Mouse (Mus musculus) testis, postnatal 14 days (tissue): ENCODE results near the gene Dtnbp1.
A peak's percentile ranks its signal among the peaks of the same experiment; 100 is the strongest.

ENCODE experiments used
- DNase-seq: peaks from one replicate; pipeline ENCODE4 v3.0.0; 2021; ENCODE audit warnings: low spot score

The Dtnbp1 gene

DNA sequence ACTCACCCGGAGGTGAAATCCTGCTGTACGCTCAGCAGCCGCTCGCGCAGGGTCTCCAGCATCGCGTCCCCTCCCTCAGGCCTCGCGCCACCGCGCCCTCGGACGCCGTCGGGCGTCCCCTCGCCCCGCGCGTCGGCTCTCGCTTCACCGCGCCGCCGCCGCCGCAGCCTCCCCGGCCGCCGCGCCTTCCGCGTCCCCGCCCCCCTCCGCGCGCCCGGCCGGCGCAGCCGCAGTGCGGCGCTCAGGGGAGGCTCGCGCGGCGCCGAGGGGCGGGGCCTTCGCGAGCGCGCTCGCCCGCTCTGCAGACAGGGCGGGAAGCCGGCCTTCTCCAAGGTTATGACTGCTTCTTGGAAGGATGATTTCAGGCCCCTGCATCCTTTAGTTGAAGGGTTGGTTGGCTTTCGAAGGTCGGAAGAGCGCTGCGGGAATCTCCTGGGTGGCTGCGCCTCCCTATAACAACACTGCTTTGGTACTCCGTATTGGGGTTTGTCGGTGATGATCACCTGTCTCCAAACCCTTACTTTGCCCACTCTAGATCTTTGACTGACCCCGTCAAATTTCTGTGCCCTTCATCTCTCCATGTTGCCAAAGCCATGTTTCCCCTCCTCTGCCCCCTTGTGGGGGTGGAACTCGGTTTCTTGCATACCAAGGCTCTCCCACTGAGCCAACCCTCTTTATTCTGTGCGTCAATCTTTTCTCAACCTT is at the start of gene Dtnbp1:
Dtnbp1 (minus strand) TSS at position 237 of the 705 bp plus-strand sequence.
- DNase-seq: peak; percentile 19

DNA sequence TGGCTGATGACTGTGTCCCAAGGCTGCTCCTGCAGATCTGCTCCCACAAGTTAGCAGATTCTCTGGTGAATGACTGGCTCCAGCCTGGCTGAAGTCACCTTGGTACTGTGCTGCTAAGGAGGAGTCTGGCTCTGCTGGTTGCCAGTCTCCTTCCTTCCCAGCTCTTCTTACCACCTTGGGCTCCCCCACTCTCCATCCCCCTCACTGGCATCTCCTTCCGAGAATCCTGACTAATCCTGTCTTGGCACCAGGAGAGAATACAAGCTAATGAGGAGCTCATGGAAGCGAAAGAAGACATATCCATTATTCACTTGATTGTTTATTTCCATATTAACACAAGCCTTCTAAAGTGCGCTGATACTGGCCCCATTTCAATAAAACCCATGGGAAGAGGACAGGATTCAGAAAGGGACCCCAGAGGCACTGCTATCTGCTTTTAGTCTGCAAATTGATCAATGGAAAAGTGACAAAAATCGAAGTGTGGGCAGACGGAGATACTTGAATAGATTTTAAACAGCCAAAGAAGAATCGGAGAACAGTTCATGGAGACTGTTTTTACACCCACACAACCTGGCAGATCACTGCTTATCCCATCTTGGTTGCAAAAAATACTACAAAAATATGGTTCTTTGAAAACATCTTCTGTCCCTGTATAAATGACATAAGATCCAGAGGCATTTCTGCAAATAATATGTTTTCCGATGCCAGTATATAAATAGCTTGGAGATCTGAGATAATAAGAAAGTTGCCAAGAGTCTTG is 47.5 kb upstream of the Dtnbp1 start:
- no peak for DNase-seq

DNA sequence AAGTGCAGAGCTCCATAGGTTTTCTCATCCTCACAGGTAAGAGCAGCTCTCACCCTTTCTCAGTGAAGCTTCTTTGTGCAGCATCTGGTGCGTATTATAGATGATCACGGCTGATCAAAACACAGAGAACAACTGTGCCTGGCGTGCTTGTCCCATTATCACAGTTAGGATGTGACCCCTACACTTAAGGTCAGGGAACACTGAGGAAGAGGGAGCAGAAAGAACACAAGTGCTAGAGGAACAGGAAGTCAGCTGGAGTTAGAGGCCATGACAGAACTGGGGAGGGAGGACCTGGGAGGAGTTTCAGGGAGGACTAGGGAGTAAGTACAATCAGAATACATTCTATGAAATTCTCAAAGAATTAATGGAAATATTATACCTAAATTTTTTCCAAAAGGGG is 41.5 kb upstream of the Dtnbp1 start:
- DNase-seq: no peak

DNA sequence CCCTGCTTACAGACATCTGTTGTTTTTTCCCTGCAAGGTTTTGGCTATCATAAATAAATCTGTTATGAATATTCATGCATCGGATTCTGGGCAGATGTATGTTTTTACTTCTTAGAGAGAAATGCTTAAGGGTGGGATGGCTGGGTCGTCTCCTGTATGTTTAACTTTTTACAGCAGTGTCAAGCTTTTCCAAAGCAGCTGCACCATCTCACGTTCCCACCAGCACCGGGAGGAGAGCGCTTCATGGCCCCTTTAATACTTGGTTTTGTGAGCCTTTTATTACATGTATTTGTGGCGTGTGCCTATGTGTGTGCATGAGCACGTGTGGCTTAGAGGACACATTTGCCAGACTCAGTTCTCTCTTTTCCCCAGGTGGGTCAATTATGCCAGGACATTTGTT is 38.8 kb upstream of the Dtnbp1 start:
- no peak for DNase-seq

DNA sequence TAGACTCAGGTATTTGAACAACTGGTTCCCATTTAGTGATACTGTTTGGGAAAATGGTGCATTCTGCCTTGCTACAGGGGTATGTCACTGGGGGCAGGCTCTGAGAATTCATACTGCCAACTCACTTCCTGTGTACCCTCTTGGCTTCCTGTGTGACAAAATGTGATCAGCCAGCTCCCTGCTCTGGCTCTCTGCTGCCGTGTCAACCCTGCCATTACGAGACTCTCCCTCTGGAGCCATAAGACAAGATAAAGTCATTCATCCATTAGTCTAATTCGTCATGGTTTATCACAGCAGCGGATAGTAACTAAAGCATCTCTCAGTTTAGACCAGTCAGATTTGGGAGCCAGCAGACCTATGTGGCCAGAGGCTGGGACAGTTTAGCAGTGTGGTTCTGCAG is 38.2 kb upstream of the Dtnbp1 start:
- no peak for DNase-seq

DNA sequence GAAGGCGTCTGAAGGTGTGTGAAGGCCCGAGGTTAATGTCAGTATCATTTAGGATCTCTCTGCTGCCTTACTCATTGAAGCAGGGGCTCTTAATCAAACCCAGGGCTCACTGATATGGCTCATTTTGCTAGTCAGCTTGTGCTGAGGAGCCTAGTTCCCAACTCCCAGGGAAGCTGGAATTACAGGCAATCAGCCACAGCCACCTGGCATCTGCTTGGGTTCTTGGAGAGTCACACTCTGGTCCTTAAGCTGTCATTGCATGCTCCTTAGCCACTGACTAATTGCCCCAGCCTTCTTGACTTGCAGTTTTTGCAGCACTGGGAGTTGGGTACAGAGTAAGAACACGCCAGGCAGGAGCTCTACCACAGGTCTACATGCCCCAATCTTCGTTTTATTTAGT is 34.5 kb upstream of the Dtnbp1 start:
- DNase-seq: no peak

DNA sequence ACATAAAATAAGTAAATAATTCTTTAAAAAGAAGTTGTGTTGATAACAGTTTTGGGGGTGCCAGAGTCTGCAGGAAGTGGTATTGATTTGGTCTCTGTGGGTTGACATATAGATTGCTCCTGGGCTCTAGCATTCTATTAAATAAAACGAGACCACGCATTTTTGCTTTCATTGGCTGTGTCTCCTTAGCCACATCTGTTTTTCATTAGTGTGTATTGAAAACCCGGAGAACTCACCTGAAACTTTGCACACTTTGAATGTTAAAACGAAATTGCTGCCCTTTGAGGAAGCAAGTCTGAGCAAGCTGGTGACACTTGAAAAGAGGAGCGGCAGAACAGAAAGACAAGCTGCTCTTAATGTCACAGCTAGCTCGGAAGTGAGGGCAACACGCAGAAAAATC is 32.8 kb upstream of the Dtnbp1 start:
- no peak for DNase-seq

DNA sequence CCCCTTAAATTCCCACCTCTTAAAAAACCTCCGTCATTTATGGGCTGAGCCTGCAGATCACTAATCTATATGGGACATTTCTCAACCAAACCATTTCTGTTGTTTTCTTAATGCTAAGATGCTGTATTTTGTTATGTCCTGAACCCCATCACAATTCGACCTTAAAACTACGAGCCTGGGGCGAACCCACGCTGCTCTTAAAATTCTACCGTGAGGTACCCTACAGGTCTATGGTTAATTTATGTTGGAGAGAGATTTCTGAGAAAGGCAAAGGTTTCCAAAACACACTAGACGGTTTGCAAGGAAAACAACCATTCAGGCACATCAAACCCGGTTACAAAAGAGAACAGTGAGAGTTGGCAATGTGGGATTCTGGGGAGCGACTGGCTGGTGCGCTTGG is 31.4 kb upstream of the Dtnbp1 start:
- no peak for DNase-seq

DNA sequence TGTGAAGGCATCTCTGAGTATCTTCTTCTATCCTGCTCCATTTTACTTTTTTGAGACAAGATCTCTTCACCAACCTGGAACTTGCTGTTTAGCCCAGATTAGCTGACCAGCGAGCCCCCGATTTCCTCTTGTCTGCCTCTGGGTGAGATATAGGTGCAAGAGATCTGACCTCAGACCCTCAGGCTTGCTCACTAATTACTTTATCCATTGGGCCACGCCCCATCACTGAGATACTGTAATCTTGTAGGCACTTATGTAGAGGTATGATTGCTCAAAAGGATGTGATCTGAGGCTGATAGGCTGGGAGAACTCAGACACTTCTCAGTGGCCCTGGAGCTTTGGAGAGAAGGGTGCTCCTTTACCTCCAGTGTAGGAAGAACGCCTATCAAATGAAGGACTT is 30.5 kb upstream of the Dtnbp1 start:
- DNase-seq: no peak

DNA sequence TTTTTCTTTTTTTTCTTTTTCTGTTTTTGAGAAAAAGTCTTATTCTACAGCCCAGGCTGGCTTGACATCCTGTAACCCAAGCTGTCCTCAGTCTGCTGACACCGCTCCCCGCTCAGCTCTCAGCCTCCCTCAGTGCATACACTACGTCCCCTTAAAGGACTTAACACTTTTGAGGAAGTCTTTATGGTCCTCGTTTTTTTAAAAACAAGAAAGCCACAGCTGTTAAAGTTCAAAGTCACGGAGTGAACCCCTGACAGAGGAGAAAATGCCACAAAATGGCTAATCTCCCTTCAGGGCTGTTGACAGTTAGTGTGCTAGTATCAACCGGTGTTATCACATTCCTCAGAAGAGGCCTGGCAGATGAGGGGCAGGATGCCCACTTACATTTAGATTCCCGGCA is 29.8 kb upstream of the Dtnbp1 start:
- no peak for DNase-seq

DNA sequence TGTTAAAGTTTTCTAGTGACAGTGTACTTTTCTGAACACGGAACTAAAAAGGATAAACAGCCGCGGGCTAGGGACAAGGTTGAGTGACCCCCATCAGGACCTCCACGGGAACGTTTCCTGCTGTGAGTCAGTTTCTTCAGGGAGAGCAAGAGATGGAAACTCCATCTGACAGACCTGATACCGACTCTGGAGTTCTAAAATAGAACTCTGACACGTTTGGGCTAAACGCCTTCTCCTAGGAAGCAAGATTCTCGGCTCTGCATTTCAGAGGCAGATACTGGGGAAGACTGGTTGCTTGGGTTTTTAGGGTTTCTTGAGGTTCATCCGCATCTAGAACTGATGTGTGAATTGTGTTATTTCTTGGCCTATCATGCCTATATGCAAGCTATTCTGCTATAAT is 29.4 kb upstream of the Dtnbp1 start:
- DNase-seq: peak; percentile 11

DNA sequence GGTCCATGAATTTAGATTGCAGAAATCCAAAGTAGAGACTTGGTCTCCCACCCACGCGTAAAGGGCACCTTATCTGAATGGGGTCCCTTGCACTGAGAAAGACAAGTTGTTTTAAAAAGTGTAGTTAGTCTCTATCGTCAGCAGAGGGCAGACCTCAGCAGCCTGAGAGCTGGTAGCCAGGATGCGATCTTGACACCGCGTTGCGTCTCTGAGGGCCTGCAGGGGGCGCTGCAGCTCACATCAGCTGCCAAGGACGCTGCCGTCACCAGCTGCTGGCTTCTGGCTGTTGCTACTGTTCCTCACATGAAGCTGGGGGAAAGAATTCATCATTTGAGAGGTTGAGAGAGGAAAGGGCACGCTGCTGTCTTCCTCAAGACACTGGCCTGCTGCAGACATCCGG is 28.9 kb upstream of the Dtnbp1 start:
- DNase-seq: peak; percentile 85

DNA sequence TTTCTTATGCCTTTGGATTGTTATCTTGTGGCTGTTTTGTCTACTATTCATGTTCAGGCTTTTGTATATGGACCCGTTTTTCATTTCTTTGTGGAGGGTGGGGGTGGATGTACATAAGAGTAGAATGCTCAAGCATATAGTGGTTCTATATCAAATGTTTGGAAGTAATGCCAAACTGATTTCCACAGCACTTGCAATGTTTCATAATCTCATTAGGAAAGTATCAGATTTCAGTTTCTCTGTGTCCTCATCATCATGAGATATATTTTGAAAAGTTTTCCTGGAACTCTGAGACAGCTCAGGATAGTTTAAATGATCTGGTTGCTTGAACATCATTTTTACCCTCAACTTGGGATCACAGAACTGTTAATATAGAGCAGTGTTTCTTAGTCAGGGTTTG is 27.8 kb upstream of the Dtnbp1 start:
- DNase-seq: no peak

DNA sequence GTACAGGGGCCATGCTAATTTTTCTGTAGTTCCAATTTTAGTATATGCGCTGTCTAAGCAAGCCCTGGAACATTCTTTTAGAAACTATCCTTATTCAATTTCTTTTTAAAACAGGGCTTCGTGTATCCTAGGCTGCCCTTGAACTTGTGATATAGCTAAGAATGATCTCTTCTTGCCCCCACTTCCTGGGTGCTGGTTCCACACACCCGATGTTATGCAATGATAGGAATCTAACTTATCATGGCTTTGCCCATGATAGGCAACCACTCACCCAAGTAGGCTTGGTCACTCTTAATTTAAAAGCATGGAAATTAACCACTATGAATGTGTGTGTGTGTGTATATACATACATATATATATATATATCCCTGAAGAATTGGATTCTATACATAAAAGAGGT is 24.3 kb upstream of the Dtnbp1 start:
- no peak for DNase-seq

DNA sequence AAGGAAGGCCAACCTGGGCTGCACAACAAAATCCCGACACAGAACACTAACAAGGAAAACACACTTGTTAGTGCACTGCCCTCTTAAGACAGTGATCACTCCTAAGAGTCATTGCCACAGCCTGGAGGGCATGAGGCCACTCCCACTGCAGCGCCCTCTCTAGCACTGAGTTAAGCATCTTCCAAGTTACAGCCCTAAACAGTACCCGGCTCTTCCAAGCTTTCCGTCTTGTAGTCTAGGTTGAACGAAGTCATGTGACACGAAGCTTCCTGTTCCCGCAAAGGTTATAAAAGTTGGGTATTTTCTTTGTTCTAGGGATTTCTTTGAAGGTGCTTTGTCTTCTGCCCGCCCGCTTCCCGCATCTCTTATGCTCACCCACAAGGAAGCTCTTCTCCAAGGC is 22.9 kb upstream of the Dtnbp1 start:
- no peak for DNase-seq

DNA sequence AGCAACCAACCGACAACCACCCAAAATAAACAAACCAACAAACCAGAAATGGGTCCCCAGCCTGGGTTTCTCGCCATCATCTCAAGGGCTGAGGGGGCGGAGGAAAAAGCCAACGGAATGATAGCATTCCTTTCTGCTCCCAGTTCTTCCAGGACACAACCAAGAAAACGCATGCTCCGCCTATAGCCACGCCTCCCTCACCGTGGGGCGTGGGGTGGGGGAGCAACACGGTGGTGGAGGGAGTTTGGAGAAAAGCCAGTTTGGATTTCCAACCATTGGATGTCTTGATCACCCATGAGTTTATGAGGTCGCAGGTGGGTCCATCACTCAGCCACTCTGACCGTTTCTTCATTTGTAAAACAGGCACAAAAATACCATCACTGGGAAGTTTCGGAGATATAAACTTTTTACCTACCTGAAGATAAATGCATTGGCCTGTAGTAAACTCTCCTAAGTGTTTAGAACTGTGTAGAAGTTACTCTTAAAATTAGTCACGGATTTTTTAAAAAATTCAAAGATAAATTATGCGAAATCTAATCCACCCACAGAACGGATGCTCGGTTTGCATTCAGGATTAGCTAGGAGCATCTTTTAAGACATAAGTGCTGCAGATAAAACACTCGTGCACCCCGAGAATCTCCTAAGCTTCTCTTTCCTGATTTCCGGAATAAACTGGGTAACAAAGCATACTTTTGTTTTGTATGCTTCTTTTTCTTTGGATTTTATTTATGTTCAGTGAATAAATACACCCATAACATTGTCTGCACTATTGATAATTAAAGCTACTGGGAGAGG is 21.6 kb upstream of the Dtnbp1 start:
- DNase-seq: no peak

DNA sequence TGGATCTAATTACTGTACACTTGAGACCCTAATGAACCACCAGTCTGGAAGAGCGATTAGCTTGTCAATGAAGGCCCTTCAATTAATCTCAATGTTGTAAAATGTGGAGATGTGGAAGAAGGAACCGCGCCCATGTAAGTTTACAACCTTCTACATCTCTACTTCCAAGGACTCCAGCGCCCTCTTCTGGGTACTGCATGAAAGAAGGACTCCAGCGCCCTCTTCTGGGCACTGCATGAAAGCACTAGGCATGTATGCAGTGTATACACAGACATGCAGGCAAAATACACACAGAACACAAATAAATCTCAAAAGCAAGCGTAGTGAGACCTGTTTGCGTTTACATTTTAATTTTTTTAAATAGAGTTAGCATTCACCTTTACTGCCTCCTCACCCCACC is 6.2 kb upstream of the Dtnbp1 start:
- peak; percentile 56 for DNase-seq

DNA sequence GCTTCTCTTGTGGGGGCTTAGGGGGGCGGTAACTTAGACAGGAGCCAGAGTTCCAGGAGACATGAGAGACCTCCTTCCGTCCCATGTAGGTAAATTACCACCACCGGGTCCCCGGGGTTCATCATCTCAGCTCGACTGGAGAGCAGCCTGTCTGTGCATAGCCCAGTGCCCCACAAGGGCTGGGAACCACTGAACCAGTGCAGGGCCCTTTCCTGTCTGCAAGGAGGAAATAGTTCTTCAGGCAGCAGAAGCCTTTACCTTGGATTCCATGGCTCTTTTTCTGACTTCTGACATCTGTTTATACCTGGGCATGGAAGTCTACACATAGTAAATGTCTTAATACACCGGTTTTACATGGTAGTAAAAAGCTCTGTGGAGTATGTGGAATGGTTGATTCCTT is 5.8 kb upstream of the Dtnbp1 start:
- DNase-seq: no peak

DNA sequence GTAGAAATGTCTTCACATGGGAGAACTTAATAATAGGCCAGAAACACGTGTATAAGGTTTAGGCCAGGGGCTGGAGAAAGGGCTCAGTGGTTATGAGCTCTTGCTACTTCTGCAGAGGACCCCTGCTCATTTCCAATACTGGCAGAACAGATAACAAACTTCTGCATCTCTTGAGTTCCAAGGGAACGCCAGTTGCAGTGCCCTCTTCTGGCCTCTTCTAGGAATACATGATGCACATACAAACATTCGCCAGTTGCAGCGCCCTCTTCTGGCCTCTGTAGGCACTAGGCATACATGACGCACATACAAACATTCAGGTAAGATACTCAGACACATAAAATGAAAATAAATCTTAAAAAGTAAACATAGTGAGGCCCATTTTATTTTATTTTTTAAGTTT is 4.5 kb upstream of the Dtnbp1 start:
- DNase-seq: no peak

DNA sequence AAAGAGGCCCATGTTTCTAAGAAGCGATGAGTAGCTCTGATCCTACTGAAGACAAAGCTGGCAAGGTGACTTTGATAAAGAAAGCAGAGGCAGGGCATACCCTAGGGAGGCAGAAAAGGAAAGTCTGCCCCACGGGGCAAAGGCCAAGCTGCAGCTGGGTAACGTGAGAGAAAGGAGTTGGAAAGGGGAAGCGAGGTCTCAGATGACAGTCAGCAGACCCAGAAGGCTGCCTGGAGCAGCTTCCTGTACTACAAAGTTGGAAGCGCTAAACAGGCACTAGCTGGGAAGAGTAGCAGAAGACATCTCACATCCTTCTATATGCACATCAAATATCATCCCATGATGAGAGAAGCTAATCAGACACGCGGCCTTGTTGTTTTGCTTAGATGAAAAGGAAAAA is 3.9 kb upstream of the Dtnbp1 start:
- no peak for DNase-seq

DNA sequence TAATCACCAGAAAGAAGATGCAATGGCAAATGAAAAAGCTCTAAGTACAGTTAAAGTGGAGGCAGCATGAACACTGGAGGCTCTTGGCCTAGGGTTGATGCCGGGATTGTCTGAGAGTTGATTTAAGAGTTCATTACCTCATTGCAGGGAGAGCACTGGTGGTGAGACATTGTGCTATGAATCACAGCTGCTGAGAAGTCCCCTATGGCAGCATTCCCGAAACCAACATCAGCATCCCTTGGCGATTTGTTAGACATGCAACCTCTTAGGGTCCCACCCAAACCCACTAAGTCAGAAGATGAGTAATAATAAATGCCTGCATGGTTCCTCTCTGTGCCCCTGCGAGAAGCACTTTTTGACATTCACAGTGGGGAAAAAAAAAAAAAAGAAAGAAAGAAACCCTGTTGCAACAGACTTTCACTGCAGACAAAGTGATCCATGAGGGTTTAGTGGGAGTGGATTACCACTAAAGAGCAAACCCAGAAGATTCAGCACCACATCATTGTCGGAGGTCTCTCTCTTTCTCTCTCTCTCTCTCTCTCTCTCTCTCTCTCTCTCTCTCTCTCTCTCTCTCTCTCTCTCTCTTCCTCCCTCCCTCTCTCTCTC is 3.1 kb upstream of the Dtnbp1 start:
- DNase-seq: no peak

DNA sequence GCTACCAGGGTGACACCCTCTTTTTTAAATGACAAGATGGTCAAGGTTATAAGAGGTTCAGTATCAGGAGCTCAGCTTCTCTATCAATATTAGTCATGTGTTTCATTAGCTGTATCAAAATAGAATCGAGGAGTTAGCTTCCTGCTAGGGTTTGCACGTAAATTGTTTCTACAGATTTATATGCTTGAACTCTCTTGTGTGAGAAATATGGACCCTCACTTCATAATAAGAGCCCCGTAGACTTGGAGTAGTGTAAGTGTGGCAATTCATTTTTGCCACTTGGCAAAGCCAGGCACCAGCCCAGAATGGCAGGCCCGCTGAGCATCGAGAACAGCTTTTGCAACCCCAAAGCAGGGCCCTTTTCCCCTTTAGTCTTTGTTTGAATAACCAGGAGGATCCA is 1.1 kb upstream of the Dtnbp1 start:
- no peak for DNase-seq
